Mouse (Mus musculus) splenic B cell, adult 2 months (primary cell): ENCODE measurements at regions not wholly inside any gene's neighbourhood (a gene's known extent, or its start where the extent isn't known, plus 50 kb on each side); places are given as distances from the start of the nearest gene placed in this dataset.
A peak's percentile ranks its signal among the peaks of the same experiment; 100 is the strongest.

Experiments
- DNase-seq: peaks from one replicate; pipeline ENCODE4 v3.0.0-alpha.2; 2011; ENCODE audit warnings: low read depth, low spot score
- H3K27me3 ChIP-seq: 2 replicates; pipeline ENCODE4 v1.6.1; 2012; ENCODE audit warnings: mild to moderate bottlenecking, low read length, moderate library complexity, mixed read lengths; ENCODE audit not compliant: control insufficient read depth, poor library complexity, insufficient read depth, severe bottlenecking
- H3K36me3 ChIP-seq: 2 replicates; pipeline ENCODE4 v1.6.1; 2012; ENCODE audit warnings: mild to moderate bottlenecking, low read length, moderate library complexity, mixed read lengths; ENCODE audit not compliant: control insufficient read depth, poor library complexity, insufficient read depth, severe bottlenecking

- Histone ChIP-seq H3K36me3 (no peaks in the 10 kb centered on the region), H3K27me3 (no peaks in the 10 kb centered on the region)
- no peak for DNase-seq
Observed at GRCm38 (mm10) chr10:37214656-37215055, 75.9 kb upstream of the Marcks start.

GRCm38 (mm10) chr10:37212350-37213035 lies 73.8 kb upstream of the Marcks start:
- Histone ChIP-seq H3K27me3 (no peaks in the 10 kb centered on the region), H3K36me3 (no peaks in the 10 kb centered on the region)
- no peak for DNase-seq

GRCm38 (mm10) chr10:37211305-37211704 lies 72.6 kb upstream of the Marcks start:
- H3K27me3 ChIP-seq: no peaks in the 10 kb centered on the region
- H3K36me3 ChIP-seq: no peaks in the 10 kb centered on the region
- DNase-seq: no peak

- Histone ChIP-seq H3K36me3 (no peaks in the 10 kb centered on the region), H3K27me3 (no peaks in the 10 kb centered on the region)
- no peak for DNase-seq
Observed at GRCm38 (mm10) chr10:37210223-37210622, 71.5 kb upstream of the Marcks start.

DNA sequence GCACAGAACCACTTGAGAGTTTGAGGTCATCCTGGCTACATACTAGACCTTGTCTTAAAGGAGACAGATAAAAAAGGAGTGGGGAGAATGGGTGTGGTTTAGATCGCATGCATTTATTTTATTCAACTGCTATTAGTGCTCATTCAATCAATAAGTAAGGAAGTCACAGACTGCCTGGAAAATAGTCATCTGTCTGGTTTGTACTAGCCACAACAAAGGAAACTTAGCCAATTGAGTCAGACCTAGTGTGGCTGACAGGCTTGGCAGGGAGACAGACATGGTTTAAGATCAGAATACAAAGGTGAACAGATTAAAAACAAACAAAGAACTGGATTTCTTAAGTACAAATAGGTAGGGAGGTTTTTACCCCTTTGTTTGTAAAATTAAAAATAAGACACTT lies 68.3 kb upstream of the Marcks start:
- no peaks in the 10 kb centered on the region for H3K27me3 ChIP-seq
- no peak for DNase-seq
- H3K36me3 ChIP-seq: no peaks in the 10 kb centered on the region

DNA sequence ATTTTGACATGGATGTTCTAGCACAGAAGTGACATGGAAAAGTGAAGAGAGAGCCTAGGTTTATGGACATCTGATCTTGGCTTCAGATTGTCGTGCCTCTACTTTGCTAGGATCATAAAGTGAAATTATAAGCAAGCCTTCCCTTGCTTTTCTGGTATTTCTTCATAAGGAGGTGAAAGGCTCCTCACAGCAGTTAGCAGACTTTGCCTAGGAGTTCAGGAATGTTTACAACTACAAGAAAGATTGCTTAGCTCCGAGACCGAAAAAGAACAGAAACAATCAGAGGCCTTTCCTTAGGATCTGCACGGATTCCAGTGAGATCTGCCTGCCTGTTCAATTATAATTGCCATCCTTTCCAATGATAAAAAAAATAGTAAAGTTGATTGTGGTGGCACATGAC lies 67.8 kb upstream of the Marcks start:
- DNase-seq: no peak
- no peaks in the 10 kb centered on the region for H3K27me3 ChIP-seq
- H3K36me3 ChIP-seq: no peaks in the 10 kb centered on the region

GRCm38 (mm10) chr10:37203709-37204108 lies 65.0 kb upstream of the Marcks start:
- DNase-seq: no peak
- no peaks in the 10 kb centered on the region for H3K36me3 ChIP-seq
- no peaks in the 10 kb centered on the region for H3K27me3 ChIP-seq

- Histone ChIP-seq H3K27me3 (no peaks in the 10 kb centered on the region), H3K36me3 (no peaks in the 10 kb centered on the region)
- DNase-seq: peak; percentile 25
Observed at GRCm38 (mm10) chr10:37194798-37195453, 56.2 kb upstream of the Marcks start.

GRCm38 (mm10) chr10:37194131-37194797 lies 55.5 kb upstream of the Marcks start:
- DNase-seq: no peak
- H3K36me3 ChIP-seq: no peaks in the 10 kb centered on the region
- no peaks in the 10 kb centered on the region for H3K27me3 ChIP-seq

GRCm38 (mm10) chr10:37192661-37193060 lies 53.9 kb upstream of the Marcks start:
- no peak for DNase-seq
- no peaks in the 10 kb centered on the region for H3K36me3 ChIP-seq
- H3K27me3 ChIP-seq: no peaks in the 10 kb centered on the region

- Histone ChIP-seq H3K27me3 (no peaks in the 10 kb centered on the region), H3K36me3 (no peaks in the 10 kb centered on the region)
- DNase-seq: peak; percentile 79
Observed at GRCm38 (mm10) chr10:37190092-37190491, 51.4 kb upstream of the Marcks start.
